Mouse (Mus musculus) thymus, postnatal 0 days (tissue): ENCODE data around the gene Abcd2. TPM values are rescaled to one million over a fixed set of nuclear protein-coding genes. Genes with fewer than 3 reads are reported as not detected.

Source experiments
- DNase-seq: peaks from one replicate; pipeline ENCODE4 v3.0.0-alpha.2; 2015; ENCODE audit warnings: low spot score
- polyA plus RNA-seq: library from polyadenylated mRNA; unstranded; fragments of >200 nt; fragmentation: Nextera tagmentation; extraction: Ambion mirVana; gene quantifications from 2 replicates; pipeline ENCODE4 v1.2.1, GENCODE M21; 2015

Abcd2 gene
- polyA plus RNA-seq, 1 experiment from 2014 or later = 0.79 TPM

GRCm38 (mm10) chr15:91163454-91163853 lies 28.1 kb downstream of the Abcd2 start:
- DNase-seq = no peak

DNA sequence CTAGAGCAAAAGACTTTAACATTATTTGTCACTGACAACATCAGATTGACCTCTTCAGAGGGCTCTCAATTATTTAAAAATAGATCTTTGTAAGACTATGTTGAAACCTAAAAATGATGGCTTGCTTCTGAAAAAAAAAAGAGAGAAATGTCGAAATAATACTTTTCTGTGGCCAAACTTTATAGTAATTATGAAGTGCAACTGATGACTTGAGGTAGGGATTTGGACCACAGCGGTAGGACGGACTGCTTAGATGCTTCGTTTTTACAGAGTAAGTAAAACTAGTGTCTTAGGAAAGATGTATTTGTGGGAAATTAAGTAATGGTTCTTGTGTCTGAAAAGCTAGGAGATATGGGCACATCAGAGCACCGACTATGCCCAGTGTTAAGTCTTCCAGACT lies 30.4 kb downstream of the Abcd2 start:
- DNase-seq = no peak

DNA sequence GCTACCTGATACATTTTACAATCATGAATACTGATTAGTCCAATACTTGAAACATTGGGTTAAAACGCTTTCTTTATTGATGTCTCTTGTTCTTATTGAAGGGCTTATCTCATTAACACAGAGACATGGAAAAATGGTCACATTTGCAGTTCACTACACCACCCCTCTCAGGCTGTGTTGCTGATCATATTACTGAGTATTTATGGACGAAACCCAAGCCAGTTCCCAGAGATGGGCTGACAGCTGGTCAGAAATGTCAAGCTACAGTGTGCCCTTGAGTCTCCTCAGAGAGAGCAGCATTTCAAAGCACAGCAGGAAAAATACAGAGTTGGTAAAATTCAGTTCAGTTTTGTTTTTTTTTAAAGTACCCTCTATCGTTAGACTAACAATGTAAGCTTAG lies 38.3 kb downstream of the Abcd2 start:
- DNase-seq = no peak

DNA sequence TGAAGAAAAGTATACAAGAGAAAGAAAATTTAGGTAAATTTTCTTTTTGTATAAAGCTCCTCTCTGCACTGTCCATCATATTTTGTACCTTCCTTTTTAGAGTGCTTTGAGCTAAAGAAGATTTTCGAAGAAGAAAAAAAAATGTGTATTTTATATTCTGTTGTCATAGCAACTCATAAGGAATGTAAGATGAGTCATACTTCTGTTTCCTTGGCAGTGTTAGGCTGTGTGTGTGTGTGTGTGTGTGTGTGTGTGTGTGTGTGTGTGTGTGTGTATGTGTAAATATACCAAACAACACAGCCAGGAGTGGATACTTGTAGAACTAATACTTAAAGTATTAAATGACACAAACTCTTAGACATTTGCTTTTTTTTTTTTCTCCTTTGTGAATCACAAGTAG lies 39.0 kb downstream of the Abcd2 start:
- no peak for DNase-seq

DNA sequence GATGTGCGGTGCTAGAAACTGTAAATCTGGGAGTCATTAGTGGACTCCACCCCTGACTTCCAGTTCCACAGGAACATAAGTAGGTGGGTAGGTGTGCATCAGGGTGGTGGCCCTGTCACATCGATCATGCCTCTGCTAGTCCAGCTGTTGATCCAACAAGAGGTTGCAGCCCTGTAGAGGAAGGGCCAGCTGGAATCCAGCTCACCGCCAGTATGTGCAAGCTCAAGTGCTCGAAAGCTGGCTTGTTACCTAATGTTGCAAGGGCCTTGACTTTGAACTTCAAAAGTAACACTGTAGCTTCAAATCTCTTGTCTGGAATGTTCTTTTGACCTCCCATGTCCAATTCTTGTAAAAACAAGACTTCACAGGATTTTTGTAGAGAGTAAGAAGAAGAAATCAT lies 67.0 kb downstream of the Abcd2 start:
- no peak for DNase-seq

- no peak for DNase-seq
Observed at GRCm38 (mm10) chr15:91112555-91113209, 78.9 kb downstream of the Abcd2 start.

DNA sequence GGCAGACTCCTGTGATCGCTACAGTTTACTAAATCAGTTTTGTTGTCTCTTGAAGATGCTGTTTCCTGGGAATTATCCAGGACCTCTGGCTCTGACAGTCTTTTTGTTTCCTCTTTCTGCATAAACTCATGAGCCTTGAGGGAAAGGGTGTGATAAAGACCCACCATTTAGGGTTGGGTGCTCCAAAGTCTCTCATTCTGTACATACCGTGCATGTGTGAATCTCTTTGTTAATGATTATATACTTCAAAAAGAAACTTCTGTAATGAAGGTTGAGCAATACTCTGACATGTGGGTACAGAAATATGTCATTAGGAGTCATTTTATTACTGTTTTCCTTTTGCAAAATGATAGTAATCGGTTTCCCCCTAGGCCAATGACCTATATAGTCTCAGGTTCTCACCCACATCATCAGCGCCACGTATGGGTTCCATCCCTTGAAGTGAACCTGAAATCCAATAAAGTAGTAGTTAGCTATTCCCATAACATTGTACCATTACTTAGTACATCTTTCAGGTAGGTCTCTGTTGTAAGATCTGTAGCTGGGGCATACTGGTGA lies 83.4 kb downstream of the Abcd2 start:
- DNase-seq = no peak

DNA sequence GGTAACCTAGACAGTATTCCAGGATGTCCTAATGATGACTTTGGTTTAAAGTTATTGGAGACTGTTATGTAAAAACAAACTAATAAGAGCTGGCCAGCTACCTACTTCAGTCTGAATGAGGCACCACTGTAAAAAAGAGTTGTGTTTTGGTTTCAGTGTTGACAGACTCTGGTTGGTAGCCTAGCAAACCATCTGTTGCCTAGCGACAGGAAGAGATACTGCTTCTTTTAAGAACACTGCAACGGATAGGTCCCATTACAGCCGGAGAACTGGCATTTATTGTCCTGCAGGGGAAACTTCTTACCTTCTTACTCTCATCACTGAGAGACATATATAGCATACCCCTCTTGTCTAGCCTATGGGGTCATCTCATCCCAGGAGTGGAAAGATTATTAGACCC lies 86.7 kb downstream of the Abcd2 start:
- no peak for DNase-seq

DNA sequence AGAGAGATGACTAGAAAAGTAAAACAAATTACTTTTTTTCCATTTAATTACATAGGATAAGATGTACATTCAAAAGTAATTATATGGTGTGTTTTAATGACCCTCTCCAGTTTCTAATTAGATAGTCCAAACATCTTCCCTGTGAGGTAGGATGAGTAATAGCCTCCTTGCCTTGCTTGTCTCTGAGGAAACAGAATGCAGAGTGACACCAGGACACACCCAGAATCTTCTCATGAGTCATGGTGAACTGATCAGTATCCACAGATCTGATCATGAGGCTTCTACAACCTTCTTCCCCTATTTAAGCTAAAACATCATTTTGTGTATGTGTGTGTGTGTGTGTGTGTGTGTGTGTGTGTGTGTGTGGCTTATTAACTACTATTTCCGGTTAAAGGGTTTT lies 87.3 kb downstream of the Abcd2 start:
- no peak for DNase-seq

- no peak for DNase-seq
Observed at GRCm38 (mm10) chr15:91103814-91104213, 87.8 kb downstream of the Abcd2 start.

GRCm38 (mm10) chr15:91103305-91103704 lies 88.3 kb downstream of the Abcd2 start:
- DNase-seq = no peak

DNA sequence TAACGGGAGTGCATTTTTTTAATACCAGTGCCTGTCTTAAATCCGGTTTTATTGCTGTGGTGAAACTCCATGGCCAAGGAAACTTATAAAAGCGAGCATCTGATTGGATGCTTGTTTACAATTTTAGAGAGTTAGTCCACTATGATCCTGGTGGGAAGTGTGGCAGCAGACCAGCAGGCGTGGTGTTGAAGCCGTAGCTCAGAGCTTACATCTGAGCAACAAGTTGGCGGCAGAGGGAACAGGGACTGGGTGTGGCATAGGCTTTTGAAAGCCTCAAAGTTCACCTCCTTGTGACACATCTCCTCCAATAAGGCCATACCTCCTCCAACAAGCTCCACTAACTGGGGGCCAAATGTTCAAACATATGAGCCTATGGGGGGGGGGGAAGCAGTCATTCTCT lies 95.0 kb downstream of the Abcd2 start:
- DNase-seq = no peak

Other genes starting within 250 kb of the Abcd2 start
- gene Kif21a, start 141.9 kb downstream of the Abcd2 start, polyA plus RNA-seq = 2.8 and 3.1 TPM in 2 replicates
- gene CN725425, start 7.7 kb upstream of the Abcd2 start, polyA plus RNA-seq = not detected in 2 replicates